Mouse (Mus musculus): Measurements from ENCODE around the gene Gm14401.
"Not testable (repeated sequence)": the region's sequence is repeated elsewhere in the genome, so short reads cannot be mapped to it uniquely, and the experiment has no call there.

Gene Gm14401

GRCm38 (mm10) chr2:177073432-177074423 lies at the start of gene Gm14401:
TSS of gene Gm14401 (plus strand) at chr2:177074320.
- in situ Hi-C loops (cut with MboI) = not testable (repeated sequence)

- in situ Hi-C loops (cut with MboI) = not testable (repeated sequence)
Observed at GRCm38 (mm10) chr2:177072807-177073206, 1.3 kb upstream of the Gm14401 start.

GRCm38 (mm10) chr2:177075015-177075414 lies 895 bp downstream of the Gm14401 start:
- in situ Hi-C loops (cut with MboI) = not testable (repeated sequence)

- in situ Hi-C loops (cut with MboI) = not testable (repeated sequence)
Observed at GRCm38 (mm10) chr2:177079866-177080265, 5.7 kb downstream of the Gm14401 start.

GRCm38 (mm10) chr2:177109086-177109485 lies 35.0 kb downstream of the Gm14401 start:
- in situ Hi-C loops (cut with MboI) = not testable (repeated sequence)

GRCm38 (mm10) chr2:177129097-177129496 lies 55.0 kb downstream of the Gm14401 start:
- in situ Hi-C loops (cut with MboI) = not testable (repeated sequence)
